Mouse (Mus musculus) hindbrain, postnatal 0 days (tissue): ENCODE data around the gene Gm49373. TPM values are rescaled to one million over a fixed set of nuclear protein-coding genes. Genes with fewer than 3 reads are reported as not detected.
"Not testable (repeated sequence)": the region's sequence is repeated elsewhere in the genome, so short reads cannot be mapped to it uniquely, and the experiment has no call there.

Source experiments
- ATAC-seq: fragments of 200-750 bp; cut with Nextera tagmentation; 2 replicates; pipeline ENCODE4 v1.8.0; 2017; ENCODE audit warnings: mild to moderate bottlenecking, moderate TSS enrichment, moderate library complexity
- DNase-seq: peaks from one replicate; pipeline ENCODE4 v3.0.0-alpha.2; 2015; ENCODE audit warnings: low spot score
- H3K27ac ChIP-seq: fragments of 300-500 bp; sonication (generic); 2 replicates; pipeline ENCODE4 v1.5.1; 2014; ENCODE audit warnings: mild to moderate bottlenecking
- H3K27me3 ChIP-seq: fragments of 300-500 bp; sonication (generic); 2 replicates; pipeline ENCODE4 v1.6.1; 2014; ENCODE audit warnings: low read length, mixed read lengths; ENCODE audit not compliant: insufficient read depth
- H3K36me3 ChIP-seq: fragments of 300-500 bp; sonication (generic); 2 replicates; pipeline ENCODE4 v1.6.1; 2014; ENCODE audit warnings: low read length, mixed read lengths; ENCODE audit not compliant: insufficient read depth
- H3K4me1 ChIP-seq: fragments of 300-500 bp; sonication (generic); 2 replicates; pipeline ENCODE4 v1.6.1; 2014; ENCODE audit warnings: antibody characterized with exemption, low read length, mixed read lengths; ENCODE audit not compliant: insufficient read depth
- H3K4me2 ChIP-seq: fragments of 300-500 bp; sonication (generic); 2 replicates; pipeline ENCODE4 v1.6.1; 2014; ENCODE audit warnings: low read depth, mild to moderate bottlenecking, low read length, moderate library complexity, mixed read lengths
- H3K4me3 ChIP-seq: fragments of 300-500 bp; sonication (generic); 2 replicates; pipeline ENCODE4 v1.5.1; 2014; ENCODE audit warnings: low read length
- H3K9ac ChIP-seq: fragments of 300-500 bp; sonication (generic); replicated peaks from 2 replicates; pipeline ENCODE4 v1.6.1; 2014; ENCODE audit warnings: mild to moderate bottlenecking, low read length, moderate library complexity, mixed read lengths
- H3K9me3 ChIP-seq: fragments of 300-500 bp; sonication (generic); 2 replicates; pipeline ENCODE4 v1.6.1; 2016; ENCODE audit warnings: low read length, mixed read lengths
- CTCF ChIP-seq: IDR thresholded peaks from 2 replicates; pipeline ENCODE4 v1.5.1; 2016; ENCODE audit warnings: antibody characterized with exemption, control low read depth, low read depth
- WGBS: fragments of 180-500 bp; shearing (Covaris S2); extraction: QIAGEN DNeasy Blood & Tissue Kit; methylation state at CpG from one replicate; pipeline ENCODE4 v1.1.7; 2014; 5-methylcytosine and 5-hydroxymethylcytosine counted together
- polyA plus RNA-seq: library from polyadenylated mRNA; unstranded; fragments of >200 nt; fragmentation: Nextera tagmentation; extraction: Ambion mirVana; gene quantifications from 2 replicates; pipeline ENCODE4 v1.2.1, GENCODE M21; 2015
- total RNA-seq: library from RNA; depleted of rRNA; stranded (reverse); fragments of >200 nt; gene quantifications from 2 replicates; pipeline ENCODE4 v1.2.3, GENCODE M21; 2014

The Gm49373 gene
- total and polyA plus RNA-seq, 2 experiments from 2014 or later = 0.48 to 0.73 TPM

DNA sequence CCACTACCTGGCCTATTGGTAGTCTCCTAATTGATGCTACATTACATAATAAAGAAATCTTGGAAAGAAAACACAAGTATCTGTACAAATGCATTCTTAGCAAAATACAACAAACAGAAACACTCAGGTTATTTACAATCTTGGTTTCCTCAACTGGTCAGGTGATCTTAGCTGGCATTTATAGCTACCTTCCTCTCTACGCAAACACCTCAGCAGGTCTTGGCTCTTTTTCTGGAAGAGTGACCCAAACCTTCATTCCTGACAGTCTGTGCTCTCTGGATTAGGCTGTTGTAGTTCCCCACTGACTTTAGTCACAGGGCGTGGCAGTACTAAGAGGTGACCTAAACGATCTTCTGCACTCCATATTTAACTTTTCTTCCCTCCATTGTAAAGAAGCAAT lies 27.7 kb downstream of the Gm49373 start:
- no peak for TF ChIP-seq CTCF

DNA sequence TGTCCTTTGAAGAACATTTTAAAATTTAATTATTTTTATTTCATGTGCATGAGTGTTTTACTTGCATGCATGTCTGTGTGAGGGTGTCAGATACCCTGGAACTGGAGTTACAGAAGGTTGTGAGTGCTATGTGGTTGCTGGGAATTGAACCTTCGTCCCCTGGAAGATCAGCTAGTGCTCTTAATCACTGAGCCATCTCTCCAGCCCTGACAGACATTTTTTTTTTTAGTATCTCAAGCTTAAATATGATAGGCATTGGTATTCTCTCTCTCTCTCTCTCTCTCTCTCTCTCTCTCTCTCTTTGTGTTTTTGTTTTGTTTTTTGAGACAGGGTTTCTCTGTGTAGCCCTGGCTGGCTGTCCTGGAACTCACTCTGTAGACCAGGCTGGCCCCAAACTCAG lies 28.1 kb downstream of the Gm49373 start:
- ATAC-seq, H3K27me3 ChIP-seq, DNase-seq, H3K4me2 ChIP-seq, H3K9ac ChIP-seq, H3K4me1 ChIP-seq, H3K4me3 ChIP-seq, H3K36me3 ChIP-seq, H3K9me3 ChIP-seq, H3K27ac ChIP-seq: not testable (repeated sequence)
- WGBS = 63% methylated on average over 1 of the region's 1 CpGs

More for the DNA sequence above, 27.7 kb downstream of the Gm49373 start:
- no peak overlapping the region for H3K4me2 ChIP-seq
- no peak overlapping the region for H3K4me3 ChIP-seq
- H3K36me3 ChIP-seq = no peaks in the 10 kb centered on the region
- DNase-seq = no peak
- no peak overlapping the region for H3K9ac ChIP-seq
- no peaks in the 10 kb centered on the region for H3K9me3 ChIP-seq
- H3K27ac ChIP-seq = no peak overlapping the region
- H3K4me1 ChIP-seq = no peaks in the 10 kb centered on the region
- no peak for ATAC-seq
- no peaks in the 10 kb centered on the region for H3K27me3 ChIP-seq
- 83% methylated on average over 3 of the region's 3 CpGs for WGBS

DNA sequence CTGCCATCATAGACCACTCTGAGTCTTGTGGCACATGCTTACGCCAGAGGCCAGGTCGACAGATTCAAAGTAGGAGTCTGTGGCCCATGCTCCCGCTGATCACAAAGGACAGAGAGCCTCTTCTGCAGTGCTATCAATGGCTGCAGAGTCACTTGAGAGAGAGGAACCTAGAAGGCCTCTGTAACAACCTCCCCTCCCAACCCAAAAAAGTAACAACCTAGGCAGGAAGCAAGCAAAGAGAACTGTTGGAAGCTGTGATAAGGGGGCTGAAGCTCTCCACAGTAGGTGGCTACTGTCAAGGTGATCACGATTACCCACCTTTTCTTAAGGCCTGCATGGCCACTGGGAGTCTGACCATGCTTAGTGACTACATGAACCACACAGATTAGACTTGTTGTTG lies 29.3 kb downstream of the Gm49373 start:
- H3K9ac ChIP-seq = no peak overlapping the region
- H3K27me3 ChIP-seq = peaks cover 5% of the 10 kb centered on the region
- ATAC-seq (no peak), DNase-seq (no peak)
- no peak overlapping the region for H3K27ac ChIP-seq
- 82% methylated on average over 4 of the region's 4 CpGs for WGBS
- H3K4me2 ChIP-seq = no peak overlapping the region
- no peaks in the 10 kb centered on the region for H3K36me3 ChIP-seq
- no peak overlapping the region for H3K4me3 ChIP-seq
- no peaks in the 10 kb centered on the region for H3K4me1 ChIP-seq
- no peaks in the 10 kb centered on the region for H3K9me3 ChIP-seq
- no peak for TF ChIP-seq CTCF

DNA sequence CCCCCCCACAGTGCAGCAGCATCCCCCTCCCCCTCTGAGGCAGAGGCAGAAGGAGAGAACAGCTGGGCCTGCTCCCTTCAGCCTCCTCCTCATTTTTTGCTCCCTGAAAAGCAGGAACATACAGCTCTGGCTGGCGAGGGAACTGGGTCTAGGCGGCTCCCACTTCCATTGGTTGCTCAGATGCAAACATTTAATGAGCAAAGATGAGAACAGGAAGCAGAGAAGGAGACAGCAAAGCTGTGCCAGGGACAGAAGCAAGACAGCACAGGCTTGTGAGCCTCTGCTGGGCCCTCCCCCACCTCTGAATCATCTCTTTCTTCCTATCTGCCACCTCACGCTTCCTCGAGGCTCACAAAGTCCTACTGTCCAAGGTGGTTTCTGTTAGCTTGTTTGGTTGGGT lies 31.6 kb downstream of the Gm49373 start:
- TF ChIP-seq CTCF = no peak
- ATAC-seq (no peak), DNase-seq (no peak)
- H3K9ac ChIP-seq = no peak overlapping the region
- H3K4me1 ChIP-seq = peaks cover 18% of the 10 kb centered on the region
- no peak overlapping the region for H3K4me3 ChIP-seq
- WGBS = 34% methylated on average over 4 of the region's 4 CpGs
- H3K4me2 ChIP-seq = no peak overlapping the region
- peaks cover 27% of the 10 kb centered on the region for H3K27me3 ChIP-seq
- no peak overlapping the region for H3K27ac ChIP-seq
- H3K36me3 ChIP-seq = no peaks in the 10 kb centered on the region
- H3K9me3 ChIP-seq = no peaks in the 10 kb centered on the region

DNA sequence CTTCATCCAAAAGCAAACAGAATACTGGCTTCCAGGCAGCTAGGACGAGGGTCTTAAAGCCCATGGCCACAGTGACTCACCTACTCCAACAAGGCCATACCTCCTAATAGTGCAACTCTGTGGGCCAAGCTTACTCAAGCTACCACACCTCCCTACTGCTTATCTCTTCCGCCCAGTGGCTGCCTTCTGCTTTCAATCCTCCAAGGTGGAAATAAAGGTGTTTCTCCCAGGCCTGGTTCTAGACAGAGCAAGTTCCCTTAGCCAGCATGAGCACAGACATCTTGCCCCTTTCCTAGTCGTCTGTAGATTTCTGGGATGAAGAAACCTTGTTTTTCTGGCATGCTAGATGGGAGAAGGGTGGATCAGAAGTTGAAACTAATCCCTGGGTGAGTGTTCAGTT lies 33.1 kb downstream of the Gm49373 start:
- peaks cover 42% of the 10 kb centered on the region for H3K27me3 ChIP-seq
- no peaks in the 10 kb centered on the region for H3K36me3 ChIP-seq
- TF ChIP-seq CTCF = no peak

DNA sequence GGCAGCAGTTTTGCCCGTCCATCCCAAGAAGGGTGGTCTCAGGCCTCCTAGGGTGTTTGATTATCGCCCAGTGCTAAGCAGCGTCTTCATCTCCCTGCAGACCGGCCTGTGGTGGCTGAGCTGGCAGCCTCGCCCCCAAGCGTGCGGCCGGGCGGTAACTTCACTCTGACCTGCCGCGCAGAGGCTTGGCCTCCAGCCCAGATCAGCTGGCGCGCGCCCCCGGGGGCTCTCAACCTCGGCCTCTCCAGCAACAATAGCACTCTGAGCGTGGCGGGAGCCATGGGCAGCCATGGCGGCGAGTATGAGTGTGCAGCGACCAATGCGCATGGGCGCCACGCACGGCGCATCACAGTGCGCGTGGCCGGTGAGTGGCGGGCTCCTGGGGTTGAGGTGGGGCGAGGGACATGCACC lies 35.4 kb downstream of the Gm49373 start:
- Histone ChIP-seq H3K4me3 (peak overlapping the region; percentile 46), H3K9me3 (no peaks in the 10 kb centered on the region), H3K4me1 (peaks cover 33% of the 10 kb centered on the region), H3K9ac (peak overlapping the region; percentile 56), H3K36me3 (no peaks in the 10 kb centered on the region), H3K4me2 (peak overlapping the region; percentile 74), H3K27me3 (peaks cover 63% of the 10 kb centered on the region), H3K27ac (no peak overlapping the region)
- ATAC-seq (peak; percentile 70), DNase-seq (peak; percentile 69)
- TF ChIP-seq CTCF = no peak
- 2% methylated on average over 31 of the region's 31 CpGs for WGBS

More for the DNA sequence above, 33.1 kb downstream of the Gm49373 start:
- Histone ChIP-seq H3K27ac (no peak overlapping the region), H3K4me3 (no peak overlapping the region), H3K4me1 (peaks cover 21% of the 10 kb centered on the region), H3K9ac (no peak overlapping the region), H3K4me2 (no peak overlapping the region), H3K9me3 (no peaks in the 10 kb centered on the region)
- no peak for ATAC-seq
- WGBS = 66% methylated on average over 3 of the region's 3 CpGs
- no peak for DNase-seq

- Histone ChIP-seq H3K4me2 (peak overlapping the region; percentile 74), H3K27me3 (peaks cover 68% of the 10 kb centered on the region), H3K27ac (no peak overlapping the region), H3K9ac (peak overlapping the region; percentile 56; the same call in 1 of the 2 replicates), H3K4me1 (peaks cover 41% of the 10 kb centered on the region), H3K9me3 (no peaks in the 10 kb centered on the region), H3K36me3 (no peaks in the 10 kb centered on the region), H3K4me3 (peak overlapping the region; percentile 46)
- WGBS = 3% methylated on average over 22 of the region's 22 CpGs
- ATAC-seq = no peak
- peak; percentile 13; the same call in 1 of the 2 replicates for TF ChIP-seq CTCF
- no peak for DNase-seq
These were observed 36.2 kb downstream of the Gm49373 start for GRCm38 (mm10) chr9:21036666-21037065.
